Mouse (Mus musculus) stomach, postnatal 0 days (tissue): ENCODE data around the gene Cct3.

Experiments used
- CTCF ChIP-seq: IDR thresholded peaks from 2 replicates; pipeline ENCODE4 v1.5.1; 2016; ENCODE audit warnings: antibody characterized with exemption, low read depth, mild to moderate bottlenecking, moderate library complexity
- EP300 ChIP-seq: optimal IDR thresholded peaks from 2 replicates; pipeline ENCODE3; 2016; ENCODE audit warnings: antibody characterized with exemption

DNA sequence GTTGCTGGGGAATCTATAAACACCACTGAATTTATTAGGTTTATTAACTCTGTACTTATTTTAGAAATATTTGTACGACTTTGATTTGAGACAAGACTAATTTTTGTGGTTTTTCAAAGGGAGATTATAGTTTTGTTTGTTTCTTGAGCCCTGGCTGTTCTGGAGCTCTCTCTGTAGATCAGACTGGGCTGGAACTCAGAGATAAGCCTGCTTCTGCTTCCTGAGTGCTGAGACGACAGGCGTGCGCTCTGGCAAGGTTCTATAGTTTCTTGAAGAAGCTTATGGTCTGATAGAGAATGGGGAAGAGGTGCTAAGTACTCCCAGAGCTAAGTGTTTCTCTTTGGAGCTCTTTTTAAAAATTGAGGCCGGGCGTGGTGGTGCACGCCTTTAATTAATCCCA, 41.4 kb downstream of the Cct3 start:
- no peak for TF ChIP-seq EP300
- no peak for TF ChIP-seq CTCF
